Mouse (Mus musculus) adrenal gland, postnatal 10 days (tissue): ENCODE measurements around the gene Dock4. TPM values are rescaled to one million over a fixed set of nuclear protein-coding genes. Genes with fewer than 3 reads are reported as not detected.

Experiments
- DNase-seq: peaks from one replicate; pipeline ENCODE4 v3.0.0; 2021; ENCODE audit warnings: mixed read lengths
- total RNA-seq, 2 experiments: library from RNA; stranded (reverse); gene quantifications; 2 replicates each; pipeline ENCODE4 v1.2.3; 2021

Gene Dock4
- total RNA-seq, 2 experiments from 2014 or later = 16.2 to 28.5 TPM

DNA sequence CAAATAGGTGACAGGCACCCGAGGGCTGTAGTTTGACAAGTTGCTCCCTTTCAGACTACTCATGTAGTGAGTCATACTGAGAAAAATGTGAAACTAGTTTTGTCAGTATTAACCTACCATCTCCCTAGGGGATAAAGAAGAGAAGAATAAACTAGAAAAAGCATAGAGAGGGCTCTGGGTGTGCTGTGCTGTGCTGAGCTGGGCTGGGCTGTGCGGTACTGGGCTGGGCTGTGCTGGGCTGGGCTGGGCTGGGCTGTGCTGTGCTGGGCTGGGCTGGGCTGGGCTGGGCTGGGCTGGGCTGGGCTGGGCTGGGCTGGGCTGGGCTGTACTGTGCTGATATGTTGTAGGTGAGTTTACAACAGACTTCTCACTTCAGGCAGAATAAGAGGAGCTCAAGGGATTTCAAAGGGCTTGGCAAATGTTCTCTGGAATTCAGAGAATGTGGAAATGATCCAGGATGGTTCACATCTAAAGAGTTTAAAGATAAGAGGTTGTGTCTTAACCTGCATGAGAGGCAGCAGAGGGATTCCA lies 442.6 kb downstream of the Dock4 start:
- DNase-seq = no peak

DNA sequence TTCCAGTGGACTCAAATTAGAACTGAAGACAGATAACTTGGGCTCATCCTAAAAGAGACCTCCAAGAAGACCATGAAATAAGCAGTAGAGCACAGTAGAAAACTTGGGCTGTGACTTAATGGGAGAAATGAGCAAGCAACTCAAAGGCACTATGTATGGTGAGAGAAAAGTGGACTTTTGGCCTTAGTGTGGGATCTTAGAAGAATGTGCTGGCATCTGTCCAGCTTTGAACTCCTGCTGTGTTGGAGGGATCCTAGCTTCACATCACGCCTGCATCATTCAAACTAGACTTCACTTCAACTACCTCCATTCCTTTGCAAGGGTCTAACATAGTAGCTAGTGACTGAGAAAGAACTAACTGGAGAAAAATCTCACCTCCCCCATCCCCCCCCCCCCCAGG lies 443.1 kb downstream of the Dock4 start:
- DNase-seq = no peak

DNA sequence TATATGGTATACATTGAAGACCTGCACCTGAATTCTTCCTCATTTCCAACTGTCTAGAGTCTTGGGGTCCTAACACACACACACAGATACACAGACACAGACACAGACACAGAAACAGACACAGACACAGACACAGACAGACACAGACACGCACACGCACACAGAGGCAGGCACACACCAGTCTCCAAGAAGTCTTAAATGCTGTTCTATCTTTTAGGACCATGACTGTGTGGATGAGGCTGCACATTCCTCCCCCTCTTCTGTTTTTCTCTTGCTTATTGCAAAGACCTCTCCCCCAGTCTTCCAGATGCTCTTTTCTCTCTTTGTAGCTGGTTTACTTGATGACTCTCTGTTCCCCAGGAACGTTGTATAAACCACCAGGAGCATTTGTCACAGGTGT lies 443.8 kb downstream of the Dock4 start:
- DNase-seq = no peak

DNA sequence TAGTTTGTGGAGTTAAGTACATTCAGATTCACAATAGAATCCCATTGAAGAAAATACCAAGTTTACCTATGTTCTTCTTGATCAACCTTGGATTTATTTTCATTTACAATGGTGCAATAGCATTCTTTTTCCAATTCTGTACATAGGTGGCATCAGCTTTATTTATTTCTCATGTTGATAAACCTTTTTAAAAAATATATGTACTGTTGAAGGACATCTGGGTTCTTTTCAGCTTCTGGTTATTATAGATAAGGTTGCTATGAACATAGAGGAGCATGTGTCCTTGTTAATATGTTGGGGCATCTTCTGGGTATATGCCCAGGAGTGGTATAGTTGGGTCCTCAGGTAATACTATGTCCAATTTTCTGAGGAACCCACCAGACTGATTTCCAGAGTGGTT lies 445.4 kb downstream of the Dock4 start:
- no peak for DNase-seq

DNA sequence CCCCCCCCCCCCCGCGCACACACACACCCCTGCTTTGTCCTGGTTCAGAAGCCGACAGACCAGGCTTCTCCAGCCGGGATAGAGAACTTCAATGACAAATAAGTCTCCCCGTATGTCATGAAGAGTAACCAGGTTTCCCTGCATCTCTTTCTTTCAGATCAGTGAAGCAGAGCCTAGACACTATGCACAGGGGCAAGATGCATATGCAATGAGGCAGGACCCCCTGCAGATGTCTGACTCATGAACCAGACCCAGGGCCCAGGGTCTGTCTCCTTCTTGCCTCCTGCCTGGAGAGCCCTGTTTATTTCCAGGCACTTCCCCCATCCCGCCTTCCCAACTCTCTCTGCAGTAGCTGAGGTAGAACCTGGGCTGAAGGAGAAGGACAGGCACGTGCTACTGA lies 448.0 kb downstream of the Dock4 start:
- DNase-seq = no peak

DNA sequence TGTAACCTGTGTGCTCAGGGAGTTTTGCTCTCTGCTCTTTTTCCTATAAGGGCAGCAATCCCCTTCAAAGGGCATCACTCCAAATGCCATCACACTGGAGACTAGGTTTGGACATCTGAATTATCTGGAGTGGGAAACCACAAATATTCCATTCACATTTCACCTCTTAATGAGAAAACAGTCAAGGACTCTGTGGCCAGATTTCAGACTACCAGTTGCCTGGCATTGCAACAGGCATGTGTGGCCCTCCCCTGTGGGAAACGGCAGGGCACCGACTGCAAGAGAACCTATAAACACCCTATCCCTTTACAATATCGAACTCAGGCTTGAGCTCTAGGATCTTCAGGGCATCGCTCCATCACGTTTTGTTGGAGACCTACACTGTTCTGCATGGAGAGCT lies 448.9 kb downstream of the Dock4 start:
- no peak for DNase-seq

Other genes starting within 250 kb of the Dock4 start
- gene Lsmem1, start 246.5 kb upstream of the Dock4 start, total RNA-seq = 1 to 10 TPM in 1 of 2 experiments, under 1 TPM in 1; 0.45 to 2.3 TPM
- 100 to 1,000 TPM; 143 to 154 TPM for gene Ifrd1, start 197.4 kb upstream of the Dock4 start, total RNA-seq
- 10 to 100 TPM; 17.1 to 21.5 TPM for gene Zfp277, start 50 bp upstream of the Dock4 start, total RNA-seq